Mouse (Mus musculus) liver, embryonic 14.5 days (tissue): ENCODE measurements around the gene Tmem125. TPM values are rescaled to one million over a fixed set of nuclear protein-coding genes. Genes with fewer than 3 reads are reported as not detected.
A peak's percentile ranks its signal among the peaks of the same experiment; 100 is the strongest.

ENCODE experiments used
- ATAC-seq: fragments of 200-750 bp; cut with Nextera tagmentation; 2 replicates; pipeline ENCODE4 v1.8.0; 2017; ENCODE audit warnings: moderate number of reproducible peaks, mild to moderate bottlenecking, moderate library complexity; ENCODE audit not compliant: insufficient read depth
- DNase-seq, 3 experiments: peaks; one replicate each; pipeline ENCODE4 v3.0.0-alpha.2; 2012 to 2013; ENCODE audit warnings: low read depth in 3 of 3, low spot score in 3 of 3
- H3K27ac ChIP-seq: fragments of 300-500 bp; sonication (generic); 2 replicates; pipeline ENCODE4 v1.5.1; 2014; ENCODE audit warnings: moderate library complexity, mild to moderate bottlenecking, control low read depth, inconsistent platforms
- H3K27me3 ChIP-seq: fragments of 300-500 bp; sonication (generic); 2 replicates; pipeline ENCODE4 v1.6.1; 2014; ENCODE audit warnings: mild to moderate bottlenecking, low read length, moderate library complexity; ENCODE audit not compliant: control insufficient read depth, insufficient read depth
- H3K36me3 ChIP-seq: fragments of 300-500 bp; sonication (generic); replicated peaks from 2 replicates; pipeline ENCODE4 v1.6.1; 2014; ENCODE audit warnings: low read depth; ENCODE audit not compliant: control insufficient read depth, insufficient read depth
- H3K4me1 ChIP-seq, 2 experiments: fragments of 200-500 bp in 1 of 2; fragments of 300-500 bp in 1 of 2; sonication (generic) in 1 of 2; replicated peaks; 2 replicates each; pipeline ENCODE4 v1.6.1; 2012 to 2014; ENCODE audit warnings: antibody characterized with exemption in 1 of 2, inconsistent platforms in 1 of 2, low read length in 1 of 2; ENCODE audit not compliant: control insufficient read depth in 2 of 2, insufficient read depth in 2 of 2
- H3K4me2 ChIP-seq: fragments of 300-500 bp; sonication (generic); 2 replicates; pipeline ENCODE4 v1.6.1; 2014; ENCODE audit warnings: low read depth, mild to moderate bottlenecking, control low read depth, moderate library complexity
- H3K4me3 ChIP-seq, 2 experiments: fragments of 200-500 bp in 1 of 2; fragments of 300-500 bp in 1 of 2; sonication (generic) in 1 of 2; 2 replicates each; pipeline ENCODE4 v1.5.1; 2012 to 2014; ENCODE audit warnings: low read depth in 2 of 2, low read length in 2 of 2, mild to moderate bottlenecking in 2 of 2, control low read depth in 1 of 2, inconsistent platforms in 1 of 2, moderate library complexity in 1 of 2; ENCODE audit not compliant: insufficient read depth in 1 of 2
- H3K9ac ChIP-seq: fragments of 300-500 bp; sonication (generic); replicated peaks from 2 replicates; pipeline ENCODE4 v1.6.1; 2014; ENCODE audit warnings: mild to moderate bottlenecking, control low read depth, moderate library complexity
- H3K9me3 ChIP-seq: fragments of 300-500 bp; sonication (generic); 2 replicates; pipeline ENCODE4 v1.6.1; 2016; ENCODE audit warnings: low read length, mixed read lengths; ENCODE audit not compliant: control insufficient read depth
- CTCF ChIP-seq: IDR thresholded peaks from 2 replicates; pipeline ENCODE4 v1.5.1; 2016; ENCODE audit warnings: antibody characterized with exemption, low read depth, control low read depth
- EP300 ChIP-seq: IDR thresholded peaks from 2 replicates; pipeline ENCODE4 v1.6.1; 2016; ENCODE audit warnings: antibody characterized with exemption, low read depth
- WGBS: fragments of 180-500 bp; shearing (Covaris S2); extraction: QIAGEN DNeasy Blood & Tissue Kit; methylation state at CpG from one replicate; pipeline ENCODE4 v1.1.7; 2014; ENCODE audit not compliant: insufficient replicate concordance; 5-methylcytosine and 5-hydroxymethylcytosine counted together
- polyA plus RNA-seq, 2 experiments: library from polyadenylated mRNA; depleted of rRNA in 1 of 2; stranded (reverse) in 1 of 2; unstranded in 1 of 2; fragments of >200 nt; fragmentation: Nextera tagmentation in 1 of 2; extraction: Ambion mirVana in 1 of 2; gene quantifications; 2 replicates each; pipeline versions ENCODE4 v1.2.1 to v1.2.3; 2012 to 2014

Tmem125 gene
- polyA plus RNA-seq, 2 experiments = 1.2 to 1.5 TPM

DNA sequence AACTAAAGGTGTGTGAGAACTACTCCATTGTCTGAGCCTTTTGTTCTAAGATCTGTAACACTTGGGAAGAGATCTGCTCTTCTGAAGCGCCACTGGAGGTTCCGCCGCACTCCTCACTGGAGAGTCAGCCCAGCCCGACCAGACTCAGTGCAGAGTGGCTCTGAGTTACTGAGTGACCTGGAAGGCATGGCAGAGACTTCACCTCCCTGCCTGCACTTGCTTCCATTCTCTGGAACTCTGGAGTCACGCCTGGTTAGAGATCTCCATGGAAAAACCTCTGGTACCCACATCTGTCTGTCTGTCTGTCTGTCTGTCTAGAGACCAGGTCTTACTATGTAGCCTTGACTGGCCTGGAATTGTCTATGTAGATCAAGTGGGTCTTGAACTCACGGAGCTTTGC is 8.2 kb downstream of the Tmem125 start:
- no peaks in the 10 kb centered on the region for H3K36me3 ChIP-seq
- WGBS = 72% methylated on average over 6 of the region's 6 CpGs
- H3K27ac ChIP-seq = no peak overlapping the region
- H3K4me1 ChIP-seq = no peaks in the 10 kb centered on the region; a peak in 1 of 4 replicates
- no peak overlapping the region for H3K4me3 ChIP-seq
- no peak overlapping the region for H3K4me2 ChIP-seq
- H3K9ac ChIP-seq = no peak overlapping the region
- TF ChIP-seq EP300 (no peak), CTCF (no peak)
- no peaks in the 10 kb centered on the region for H3K27me3 ChIP-seq
- H3K9me3 ChIP-seq = no peaks in the 10 kb centered on the region
- DNase-seq (no peak), ATAC-seq (no peak)

DNA sequence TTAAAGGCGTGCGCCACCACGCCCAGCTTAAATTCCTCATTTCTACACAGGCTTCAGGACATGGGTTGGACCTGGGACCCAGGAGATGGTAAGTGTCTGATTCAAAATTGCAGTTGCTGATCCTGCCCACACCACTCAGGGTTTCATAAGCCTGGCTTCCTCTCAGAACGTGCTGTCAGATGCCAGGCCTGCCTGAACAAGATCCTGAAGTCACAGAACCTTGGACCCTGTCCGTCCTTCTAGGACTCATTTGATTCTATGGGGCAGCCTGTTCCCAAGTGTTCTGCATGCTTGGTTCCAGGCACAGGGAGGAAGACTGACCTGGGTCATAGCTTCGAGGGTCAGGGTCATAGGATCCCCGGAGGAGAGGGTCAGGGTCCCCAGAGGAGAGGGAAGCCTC is 10.2 kb downstream of the Tmem125 start:
- Histone ChIP-seq H3K36me3 (no peaks in the 10 kb centered on the region), H3K9me3 (no peaks in the 10 kb centered on the region), H3K4me3 (no peak overlapping the region), H3K27me3 (no peaks in the 10 kb centered on the region), H3K4me1 (no peaks in the 10 kb centered on the region; a peak in 1 of 4 replicates), H3K4me2 (no peak overlapping the region), H3K9ac (no peak overlapping the region), H3K27ac (no peak overlapping the region)
- TF ChIP-seq CTCF (no peak), EP300 (no peak)
- ATAC-seq (no peak), DNase-seq (no peak)
- WGBS = 54% methylated on average over 7 of the region's 7 CpGs

DNA sequence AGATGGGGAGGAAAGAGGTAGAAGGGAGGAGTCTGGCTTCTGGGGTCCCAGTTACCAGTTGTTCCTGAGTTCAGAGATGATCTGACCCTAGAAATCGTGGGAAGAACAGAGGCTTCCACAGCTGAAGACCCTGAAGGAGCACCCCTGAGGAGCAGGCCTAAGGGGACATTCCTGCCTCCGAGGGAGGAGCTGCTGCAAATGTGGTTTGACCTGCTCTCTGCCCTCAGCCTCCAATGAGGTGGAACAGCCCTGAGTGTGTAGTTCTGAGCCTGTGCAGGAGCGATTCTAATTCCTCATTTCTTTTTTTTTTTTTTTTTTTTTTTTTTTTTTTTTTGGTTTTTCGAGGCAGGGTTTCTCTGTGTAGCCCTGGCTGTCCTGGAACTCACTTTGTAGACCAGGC is 10.7 kb downstream of the Tmem125 start:
- TF ChIP-seq EP300 = no peak
- no peak for TF ChIP-seq CTCF
- Histone ChIP-seq H3K4me2 (no peak overlapping the region), H3K27ac (no peak overlapping the region), H3K36me3 (no peaks in the 10 kb centered on the region), H3K9ac (no peak overlapping the region), H3K27me3 (no peaks in the 10 kb centered on the region), H3K4me1 (no peaks in the 10 kb centered on the region; a peak in 1 of 4 replicates), H3K4me3 (no peak overlapping the region), H3K9me3 (no peaks in the 10 kb centered on the region)
- DNase-seq = no peak
- ATAC-seq = no peak
- 33% methylated on average over 3 of the region's 4 CpGs for WGBS

DNA sequence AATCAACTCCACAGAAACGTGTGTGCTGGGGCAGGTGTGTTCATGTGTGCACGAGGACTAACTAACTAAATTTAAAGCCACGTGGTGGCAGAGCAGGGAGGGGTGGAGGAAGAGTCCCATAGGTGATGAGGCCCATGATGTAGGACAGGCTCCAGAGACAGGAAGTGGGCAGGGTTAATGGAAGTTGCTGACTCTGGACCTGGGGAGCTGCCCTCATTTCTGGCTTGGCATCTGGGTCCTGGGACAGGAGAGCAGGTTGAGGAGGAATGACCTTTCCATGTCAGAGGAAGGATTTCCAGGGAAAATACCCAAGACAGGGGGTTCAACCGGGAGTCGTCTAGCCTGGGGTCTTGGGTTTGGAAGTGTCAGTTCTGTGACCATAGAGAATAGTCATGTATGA is 11.2 kb downstream of the Tmem125 start:
- no peaks in the 10 kb centered on the region; a peak in 1 of 4 replicates for H3K4me1 ChIP-seq
- H3K9me3 ChIP-seq = no peaks in the 10 kb centered on the region
- 42% methylated on average over 5 of the region's 5 CpGs for WGBS
- ATAC-seq = no peak
- no peaks in the 10 kb centered on the region for H3K27me3 ChIP-seq
- no peak for DNase-seq
- H3K27ac ChIP-seq = no peak overlapping the region
- no peak for TF ChIP-seq EP300
- TF ChIP-seq CTCF = no peak
- no peak overlapping the region for H3K4me2 ChIP-seq
- H3K4me3 ChIP-seq = no peak overlapping the region
- no peaks in the 10 kb centered on the region for H3K36me3 ChIP-seq
- no peak overlapping the region for H3K9ac ChIP-seq

DNA sequence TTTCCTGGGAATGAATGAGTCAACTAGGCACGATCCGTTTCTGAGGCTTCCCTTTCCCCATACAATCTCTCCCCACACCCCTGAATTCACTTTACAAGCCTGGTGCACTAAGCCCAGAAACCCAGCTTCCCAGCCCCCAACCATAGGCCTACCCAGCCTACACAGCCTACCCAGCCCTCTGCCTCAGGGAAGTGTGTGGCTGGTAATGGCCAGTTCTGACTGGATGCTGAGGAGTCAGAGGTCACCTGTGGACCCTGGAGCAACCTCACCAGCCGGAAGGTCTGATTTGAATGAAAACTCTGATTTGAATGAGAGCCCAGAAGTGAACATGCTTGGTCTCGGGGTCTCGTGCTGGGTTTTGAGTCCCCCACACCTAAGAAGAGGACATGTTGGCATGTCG is 16.1 kb downstream of the Tmem125 start:
- 63% methylated on average over 6 of the region's 6 CpGs for WGBS
- no peaks in the 10 kb centered on the region for H3K36me3 ChIP-seq
- no peaks in the 10 kb centered on the region for H3K27me3 ChIP-seq
- peak overlapping the region; percentile 31; the same call in 1 of the 2 replicates for H3K4me2 ChIP-seq
- TF ChIP-seq CTCF (no peak), EP300 (no peak)
- DNase-seq (no peak), ATAC-seq (no peak)
- H3K9ac ChIP-seq = no peak overlapping the region
- H3K9me3 ChIP-seq = no peaks in the 10 kb centered on the region
- H3K4me3 ChIP-seq = no peak overlapping the region
- no peak overlapping the region for H3K27ac ChIP-seq
- peaks cover 0 to 4% of the 10 kb centered on the region in 2 experiments; a peak in 2 of 4 replicates for H3K4me1 ChIP-seq
